Mouse (Mus musculus) cerebellum, postnatal 14 days (tissue): ENCODE data around the gene Fxyd7.
A peak's percentile ranks its signal among the peaks of the same experiment; 100 is the strongest.

Experiments
- DNase-seq, 2 experiments: peaks; one replicate each; pipeline ENCODE4 v3.0.0; 2021; ENCODE audit warnings: mixed read lengths in 2 of 2

Gene Fxyd7

DNA sequence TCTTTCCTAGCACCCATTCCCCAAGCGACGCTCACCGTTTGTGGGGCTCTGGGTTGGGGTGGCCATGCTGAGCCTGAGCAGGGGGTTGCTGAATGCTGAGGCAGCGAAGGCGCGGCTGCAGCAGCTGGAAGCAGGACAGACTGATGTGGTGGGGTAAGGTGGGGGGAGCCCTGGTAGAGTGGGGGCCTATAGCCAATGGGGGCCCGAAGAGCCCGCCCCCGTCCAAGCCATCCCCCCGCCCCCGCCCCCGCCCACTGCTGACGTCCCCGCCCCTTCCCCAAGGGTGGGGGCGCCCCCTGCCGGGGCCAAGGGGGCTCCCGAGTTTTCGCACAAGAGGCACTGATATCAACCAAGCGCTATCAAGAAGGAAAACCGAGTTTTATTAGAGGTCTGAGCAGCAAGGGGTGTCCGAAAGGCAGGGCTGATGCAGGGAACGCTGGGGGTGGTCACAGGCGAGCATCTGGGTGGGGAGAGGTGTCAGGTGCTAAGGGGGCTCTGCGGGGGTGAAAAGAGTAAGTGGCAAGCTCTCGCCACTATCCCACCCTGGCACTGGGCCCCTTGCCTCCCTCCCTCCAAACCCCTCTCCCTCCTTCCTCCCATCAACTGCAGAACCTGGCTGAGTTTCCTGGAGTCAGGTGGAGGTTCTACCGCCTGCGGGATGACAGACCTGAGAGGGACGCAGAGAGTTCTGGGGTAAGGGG is at the start of gene Fxyd7:
Fxyd7 (minus strand) TSS at position 147 of the 701 bp plus-strand sequence.
- DNase-seq: peak; percentile 77 to 80

DNA sequence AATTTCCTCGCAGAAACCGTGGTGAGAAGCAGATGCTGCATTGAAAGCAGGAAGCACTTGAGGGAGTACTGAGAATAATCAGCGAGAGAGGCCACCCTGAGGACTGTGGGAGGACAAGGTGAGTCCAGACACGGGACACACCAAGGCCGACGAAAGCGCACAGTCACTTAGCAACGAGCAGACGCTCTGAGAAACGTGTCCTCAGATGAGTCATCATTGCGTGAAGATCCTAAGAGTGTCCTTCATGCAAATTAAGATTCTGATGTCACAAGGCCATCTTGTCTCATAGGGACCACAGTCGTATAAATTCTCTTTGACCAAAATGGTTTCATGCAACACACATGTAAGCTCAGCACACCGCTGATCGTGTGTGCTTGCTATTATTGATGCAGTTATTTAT is 49.5 kb upstream of the Fxyd7 start:
- no peak for DNase-seq

DNA sequence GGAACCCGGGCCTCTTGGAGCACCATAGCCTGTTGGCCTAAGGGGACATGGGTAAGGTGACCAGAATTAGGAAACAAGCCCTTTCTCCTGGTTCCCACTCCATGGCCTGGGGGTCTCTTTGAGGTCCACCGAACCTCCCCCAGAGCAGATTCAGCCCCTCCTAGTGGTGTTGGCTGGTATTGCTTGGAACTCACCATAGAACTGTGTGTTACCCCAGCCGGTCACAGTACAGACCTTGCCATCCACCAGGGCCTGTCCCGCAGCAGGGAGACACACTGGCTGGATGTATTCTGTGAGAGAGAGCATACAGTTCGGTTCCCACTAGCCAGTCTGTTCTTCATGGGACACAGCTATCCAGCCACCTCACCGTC is 48.3 kb upstream of the Fxyd7 start:
- DNase-seq: peak in 1 of 2 experiments; percentile 51

DNA sequence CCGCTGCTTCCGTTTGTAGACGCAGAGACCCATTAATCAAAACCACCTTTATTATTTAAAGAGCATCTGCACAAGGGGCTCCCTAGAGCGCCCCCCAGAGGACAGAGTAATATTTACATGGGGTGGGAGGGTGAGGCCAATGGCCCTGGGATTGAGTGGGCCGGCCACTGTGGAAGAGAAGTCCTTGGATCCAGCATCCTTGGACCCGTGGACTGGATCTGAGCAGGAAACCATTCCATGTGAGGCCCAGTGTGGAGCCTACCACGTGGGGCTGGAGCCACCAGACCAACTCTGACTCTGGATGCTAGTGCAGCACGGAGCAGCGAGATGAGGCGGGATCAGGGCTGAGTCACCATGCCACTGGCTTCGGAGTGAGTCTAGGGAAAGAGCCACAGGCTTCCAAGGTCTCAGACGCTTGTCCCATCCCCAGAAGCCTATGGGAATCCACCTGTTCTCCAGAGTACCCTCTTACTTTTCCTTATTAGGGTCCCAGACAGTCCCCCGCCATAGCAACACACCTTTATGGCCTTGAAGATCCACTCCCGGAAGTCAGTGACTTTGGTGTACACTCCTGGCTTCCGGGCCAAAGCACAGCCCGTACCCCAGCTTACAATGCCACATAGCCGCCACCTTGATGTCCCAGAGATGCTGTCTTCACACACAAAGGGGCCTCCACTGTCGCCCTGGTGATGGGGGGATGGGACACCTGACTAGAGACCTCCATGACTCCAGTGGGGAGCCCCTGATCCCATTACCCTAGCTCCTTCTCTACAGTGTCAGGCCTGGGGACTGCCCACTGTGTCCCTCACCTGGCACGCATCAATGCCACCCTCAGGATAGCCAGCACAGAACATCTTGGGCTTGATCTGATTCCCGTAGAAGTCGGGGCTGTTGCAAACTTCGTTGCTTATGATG is 47.7 kb upstream of the Fxyd7 start:
- DNase-seq: peak in 1 of 2 experiments; percentile 56

DNA sequence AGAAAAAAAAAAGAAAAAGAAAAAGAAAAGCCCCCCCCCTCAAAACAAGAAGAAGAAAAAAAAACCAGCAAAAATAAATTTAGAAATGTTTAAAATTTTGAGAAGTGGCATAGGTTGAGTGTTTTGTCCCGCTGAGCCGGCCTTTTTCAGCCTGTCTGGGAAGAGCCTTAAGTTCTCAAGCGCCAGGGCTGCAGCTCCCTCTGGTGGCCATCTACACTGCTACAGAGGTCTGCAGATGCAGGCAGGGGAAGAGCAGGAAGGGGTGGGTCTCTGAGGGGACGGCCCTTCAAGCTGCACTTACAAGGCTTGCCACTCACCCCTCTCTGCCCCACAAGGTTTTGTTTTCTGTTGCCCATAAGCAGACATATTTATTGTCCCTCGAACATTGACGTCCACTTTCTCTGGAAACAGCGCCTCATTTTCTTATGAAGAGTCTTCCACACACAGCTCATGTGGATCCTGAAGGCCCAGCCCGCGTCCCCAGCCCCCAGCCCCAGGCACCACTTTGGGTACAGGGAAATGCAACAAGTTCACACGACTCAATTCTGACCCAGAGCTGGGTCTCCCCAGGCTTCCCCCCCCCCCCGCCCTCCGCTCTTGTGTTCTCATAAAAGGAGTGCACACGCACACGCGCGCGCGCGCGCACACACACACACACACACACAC is 46.4 kb upstream of the Fxyd7 start:
- DNase-seq: peak; percentile 95 to 97

DNA sequence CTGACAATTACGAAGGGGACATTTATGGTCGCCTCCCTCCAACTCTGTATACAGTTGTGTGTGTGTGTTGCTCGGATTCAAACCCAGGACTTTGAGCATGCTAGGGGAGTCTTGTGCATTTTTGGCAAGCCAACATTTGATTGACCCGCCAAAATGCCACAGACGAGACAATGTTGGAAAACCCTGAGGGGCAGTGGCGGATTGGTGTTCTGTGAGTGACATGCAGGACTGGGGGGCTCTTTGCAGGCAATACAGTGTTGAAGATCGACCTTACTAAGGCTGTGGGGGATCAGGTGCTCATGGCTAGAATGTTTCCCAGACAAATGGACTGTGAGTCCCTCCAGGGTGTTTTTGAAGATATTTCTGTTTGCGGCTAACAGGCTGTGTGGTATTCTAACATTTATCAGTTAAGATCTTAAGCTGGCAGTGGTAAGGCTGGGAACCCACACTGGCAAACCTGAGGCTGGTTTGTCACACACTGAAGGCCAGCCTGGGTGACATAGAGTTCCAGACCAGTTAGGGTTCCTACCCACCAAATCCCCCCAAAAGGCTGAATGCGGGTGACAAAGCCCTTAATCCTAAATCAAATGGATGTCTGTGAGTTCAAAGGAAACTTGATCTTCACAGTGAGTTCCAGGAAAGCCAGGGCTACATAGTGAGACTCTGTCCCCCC is 45.8 kb upstream of the Fxyd7 start:
- no peak for DNase-seq

DNA sequence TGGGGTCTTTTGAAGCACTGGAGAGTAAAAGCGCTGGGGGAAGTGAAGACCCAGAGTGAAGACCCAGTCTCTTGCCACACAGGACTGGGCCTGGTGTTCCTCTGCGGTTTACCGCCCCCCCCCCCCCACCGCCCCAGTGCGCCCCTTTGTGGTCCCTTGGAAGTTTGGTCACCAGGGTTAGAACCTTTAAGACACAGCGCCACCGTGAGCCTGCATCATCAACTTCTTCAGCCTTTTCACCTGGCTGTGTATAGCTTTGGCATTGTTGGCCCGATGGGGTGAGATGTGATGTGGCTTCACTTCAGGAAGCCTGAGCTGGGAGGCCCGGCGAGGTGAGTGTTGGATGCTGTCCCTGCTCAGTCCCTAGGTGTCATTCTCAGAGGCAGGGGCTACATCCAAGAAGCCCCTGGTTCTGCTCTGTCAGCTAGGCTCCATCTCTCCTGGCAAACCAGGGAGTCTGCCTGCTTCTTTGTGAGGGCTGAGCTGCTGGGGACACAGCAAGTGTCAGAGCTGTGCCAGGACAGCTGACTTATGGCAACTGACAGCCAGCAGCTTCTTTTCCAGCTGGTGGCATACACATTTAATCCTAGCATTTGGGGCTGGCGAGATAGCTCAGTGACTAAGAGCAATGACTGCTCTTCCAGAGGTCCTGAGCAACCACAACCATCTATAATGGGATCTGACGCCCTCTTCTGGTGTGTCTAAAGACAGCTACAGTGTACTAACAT is 43.7 kb upstream of the Fxyd7 start:
- peak; percentile 61 to 72 for DNase-seq

DNA sequence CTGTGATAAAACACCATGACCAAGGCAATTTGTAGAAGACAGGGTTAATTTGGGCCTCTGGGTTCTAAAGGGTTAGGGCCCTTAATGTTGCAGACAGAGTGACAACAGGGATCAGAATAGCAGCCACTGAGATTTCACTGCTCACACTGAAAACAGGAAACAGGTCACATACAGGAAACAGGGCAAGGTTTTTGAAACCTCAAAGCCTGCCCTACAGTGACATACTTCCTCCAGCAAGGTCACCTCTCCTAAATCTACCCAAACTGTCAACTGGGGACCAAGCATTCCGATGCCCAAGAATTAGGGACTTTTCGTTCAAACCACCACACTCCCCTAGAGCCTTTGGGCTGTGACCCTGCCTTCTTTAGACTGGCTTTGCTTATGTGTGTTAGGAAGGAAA is 38.5 kb upstream of the Fxyd7 start:
- DNase-seq: no peak

DNA sequence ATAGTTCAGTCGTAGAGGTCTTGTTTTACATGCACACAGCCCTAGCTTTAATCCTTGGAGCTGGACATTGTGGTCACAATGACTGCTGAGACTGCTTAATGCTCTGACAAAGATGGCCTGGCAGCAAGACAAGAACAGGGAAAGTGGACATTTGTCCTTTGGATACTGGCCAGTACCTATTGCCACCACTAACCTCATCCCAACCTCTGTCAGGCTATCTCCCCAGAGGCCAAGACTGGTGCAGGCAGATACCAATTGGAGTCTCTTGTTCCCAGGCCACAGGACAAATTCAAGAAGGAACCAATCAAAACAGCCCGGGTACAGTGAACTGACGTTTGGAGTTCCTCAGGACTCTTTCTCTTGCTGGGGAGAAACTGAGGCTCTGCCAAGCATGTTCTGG is 36.9 kb upstream of the Fxyd7 start:
- DNase-seq: no peak

DNA sequence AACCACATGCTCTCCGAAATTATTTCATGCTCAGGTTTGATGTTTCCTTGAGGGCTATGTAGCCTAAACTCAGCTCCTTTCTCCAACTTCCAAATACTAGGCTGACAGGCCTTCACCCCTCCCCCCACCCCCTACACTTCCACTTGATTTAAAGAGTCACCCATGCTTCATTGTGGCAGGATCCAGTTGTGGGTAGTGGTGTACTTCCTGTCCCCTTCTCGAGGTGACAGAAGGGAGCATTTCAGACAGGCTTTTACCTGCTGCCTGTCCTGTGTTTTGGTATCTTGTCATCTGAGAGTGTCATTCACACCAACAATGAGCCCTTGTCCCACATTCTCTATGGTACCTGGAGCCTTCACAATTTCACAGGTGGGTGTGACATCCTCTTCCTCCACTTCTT is 36.0 kb upstream of the Fxyd7 start:
- no peak for DNase-seq

DNA sequence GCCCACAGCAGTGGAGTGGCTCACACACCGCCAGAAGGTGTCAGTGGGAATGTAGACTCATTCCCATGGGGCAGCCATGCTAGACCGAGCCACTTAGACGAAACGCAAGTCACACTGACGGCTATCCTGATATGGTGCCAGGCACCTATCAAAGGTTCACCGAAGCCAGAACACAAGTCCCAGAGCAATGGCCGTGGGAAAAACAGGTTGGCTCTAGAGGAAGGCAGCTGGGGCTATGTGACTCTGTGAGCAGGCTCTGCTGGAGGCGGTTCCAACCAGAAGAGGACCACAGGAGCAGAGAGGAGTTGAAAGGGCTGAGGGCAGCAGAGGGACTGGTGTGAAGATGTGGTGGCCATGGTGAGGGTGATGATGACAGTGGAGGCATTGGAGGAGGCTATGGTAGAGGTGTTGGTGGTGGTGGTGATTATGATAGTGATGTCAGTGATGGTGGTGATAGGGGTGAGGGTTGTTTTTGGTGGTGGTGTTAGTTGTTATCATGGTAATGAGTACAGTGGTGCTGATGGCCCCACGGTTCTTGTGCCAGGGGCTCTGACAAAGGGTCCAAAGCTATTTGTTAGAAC is 35.0 kb upstream of the Fxyd7 start:
- DNase-seq: no peak

DNA sequence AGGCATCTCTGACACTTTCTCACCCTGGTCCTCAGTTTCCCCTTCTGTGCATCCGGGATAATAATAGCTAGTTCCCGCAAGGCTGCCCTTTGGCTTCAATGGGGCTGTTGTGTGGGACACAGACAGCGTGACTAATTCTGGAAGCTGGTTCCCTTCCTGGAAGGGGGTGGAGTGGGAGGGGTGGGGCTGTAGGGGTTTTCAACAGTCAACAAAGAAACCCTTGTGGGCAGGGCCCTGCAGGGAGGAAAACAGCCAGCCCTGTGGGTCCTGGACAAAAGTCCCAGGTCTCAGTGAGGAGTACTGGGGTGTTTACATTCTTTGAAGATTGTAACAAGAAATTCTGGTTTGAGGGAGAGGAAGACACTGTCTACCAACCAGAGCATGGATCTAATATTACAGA is 33.9 kb upstream of the Fxyd7 start:
- DNase-seq: no peak

DNA sequence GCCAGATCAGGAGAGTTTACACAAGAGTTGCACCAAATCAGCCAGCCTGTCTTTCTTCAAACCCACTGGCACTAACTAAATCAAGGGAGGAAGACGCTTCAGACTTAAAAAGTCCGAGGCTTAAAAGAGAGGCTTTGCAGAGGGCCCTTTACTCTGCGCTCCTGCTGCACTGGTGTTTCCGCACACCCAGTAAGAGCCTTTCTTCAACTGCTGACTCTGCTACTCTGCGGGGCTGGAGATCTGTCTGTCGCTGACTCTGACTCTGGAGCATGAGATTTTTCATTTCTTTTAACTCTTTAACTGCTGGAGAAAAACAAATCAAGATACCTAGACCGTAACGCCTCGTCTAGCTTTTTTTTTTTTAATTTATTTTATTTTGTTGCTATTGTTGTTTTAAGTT is 32.9 kb upstream of the Fxyd7 start:
- DNase-seq: no peak

DNA sequence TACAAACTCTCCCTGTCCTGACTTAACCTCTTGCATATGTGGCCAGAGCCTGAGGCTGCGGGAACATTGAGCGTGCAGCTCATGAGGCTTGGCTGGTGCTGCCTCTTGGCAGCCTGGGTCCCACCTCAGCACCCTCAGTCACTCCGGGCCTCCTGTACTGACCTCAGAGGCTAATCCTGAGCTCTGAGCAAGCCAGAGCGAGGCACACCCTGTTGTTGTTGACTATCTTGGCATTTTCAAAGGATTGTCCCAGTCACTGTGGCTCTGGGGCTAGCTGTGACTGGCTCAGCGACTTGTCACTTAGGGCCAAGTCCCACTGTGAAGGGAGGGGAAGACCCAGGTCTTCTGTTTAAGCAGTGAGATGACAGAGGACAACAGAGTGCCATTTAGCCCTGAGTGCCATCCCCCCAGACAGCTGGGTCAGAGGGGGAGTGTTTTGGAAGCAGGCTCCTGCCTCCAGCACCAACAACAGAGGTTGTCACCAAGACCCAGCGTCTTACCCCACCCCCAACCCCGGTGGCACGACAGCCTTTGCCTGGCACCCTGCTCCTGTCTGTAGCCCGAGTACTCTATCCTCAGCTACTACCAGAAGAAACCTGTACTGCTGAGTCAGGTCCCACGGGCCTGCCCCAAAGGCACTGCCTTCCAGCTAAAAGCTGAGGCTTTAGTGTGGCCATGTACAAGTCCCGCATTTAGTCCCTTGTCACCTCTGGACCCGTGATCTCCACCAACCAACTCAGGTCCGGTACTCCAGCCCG is 31.7 kb upstream of the Fxyd7 start:
- DNase-seq: peak; percentile 79 to 81

DNA sequence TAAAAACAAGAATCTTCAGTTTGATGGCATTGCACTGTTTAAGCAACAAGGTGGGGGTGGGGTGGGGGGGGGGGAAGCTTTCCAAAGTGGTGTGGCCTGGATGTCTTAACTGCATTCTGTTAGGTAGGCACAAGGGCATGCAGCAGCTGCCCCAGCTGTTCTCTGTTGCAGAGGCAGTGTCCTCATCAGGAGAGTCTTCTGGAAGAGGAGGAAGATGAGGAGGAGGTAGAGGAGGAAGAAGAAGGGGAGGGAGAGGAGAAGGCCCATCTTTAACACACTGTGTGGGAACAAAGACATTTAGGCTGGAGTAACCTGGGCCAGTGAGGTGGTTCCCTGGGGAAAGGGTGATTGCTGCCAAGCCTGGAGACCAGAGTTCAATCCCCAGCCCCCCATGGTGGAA is 30.8 kb upstream of the Fxyd7 start:
- no peak for DNase-seq

DNA sequence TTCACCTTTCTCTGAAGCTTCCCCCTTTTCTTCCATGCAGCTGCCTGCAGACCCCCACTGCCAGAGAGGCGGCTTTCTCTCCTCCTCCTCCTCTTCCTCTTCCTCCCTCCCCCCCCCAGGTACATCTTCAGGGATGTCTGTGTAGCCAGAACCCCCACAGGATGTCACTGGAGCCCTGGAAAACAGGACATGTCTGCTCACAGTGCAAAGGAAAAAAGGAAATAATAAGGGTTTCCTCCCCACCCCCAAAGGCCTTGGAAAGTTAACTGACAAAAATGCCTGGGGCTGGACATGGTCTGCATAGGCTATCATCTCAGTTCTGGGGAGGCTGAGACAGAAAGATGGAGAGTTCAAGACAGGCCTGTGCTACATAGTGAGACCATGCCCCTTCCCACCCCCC is 29.8 kb upstream of the Fxyd7 start:
- peak in 1 of 2 experiments; percentile 64 for DNase-seq

DNA sequence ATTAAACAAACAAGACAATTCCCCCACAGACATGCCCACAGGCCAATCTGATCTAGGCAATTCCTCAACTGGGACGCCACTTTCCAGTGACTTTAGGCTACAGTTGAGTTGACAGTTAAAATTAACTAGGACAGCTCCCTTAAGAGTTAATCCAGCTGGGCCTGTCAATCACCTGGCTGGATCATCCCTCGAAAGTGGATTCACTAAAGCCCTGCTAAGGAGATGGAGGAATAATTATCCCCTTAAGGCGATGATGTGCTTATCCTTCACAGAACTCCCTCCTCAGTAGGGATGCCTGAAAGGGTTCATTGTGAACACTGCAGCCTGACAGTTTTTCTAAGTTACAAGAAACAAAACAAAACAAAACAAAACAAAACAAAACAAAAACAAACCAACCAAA is 29.3 kb upstream of the Fxyd7 start:
- DNase-seq: no peak

DNA sequence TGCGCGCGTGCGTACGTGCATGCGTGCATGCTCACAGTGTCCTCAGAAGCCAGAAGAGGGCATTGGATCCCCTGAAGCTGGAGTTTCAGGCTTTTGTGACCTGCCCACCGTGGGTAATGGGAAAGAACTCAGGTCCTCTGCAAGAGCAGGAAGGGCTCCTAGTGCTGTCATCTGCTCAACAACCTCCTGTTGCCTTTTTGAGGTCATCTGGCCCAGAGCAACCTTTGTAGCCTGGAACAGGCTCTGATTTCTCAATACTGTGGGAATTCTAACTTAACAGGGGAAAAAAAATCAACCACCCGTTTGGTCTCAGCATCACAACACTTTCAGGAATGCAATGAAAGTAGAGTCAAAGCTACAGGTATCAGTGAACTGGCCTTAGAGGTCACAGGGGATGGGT is 28.4 kb upstream of the Fxyd7 start:
- DNase-seq: no peak

DNA sequence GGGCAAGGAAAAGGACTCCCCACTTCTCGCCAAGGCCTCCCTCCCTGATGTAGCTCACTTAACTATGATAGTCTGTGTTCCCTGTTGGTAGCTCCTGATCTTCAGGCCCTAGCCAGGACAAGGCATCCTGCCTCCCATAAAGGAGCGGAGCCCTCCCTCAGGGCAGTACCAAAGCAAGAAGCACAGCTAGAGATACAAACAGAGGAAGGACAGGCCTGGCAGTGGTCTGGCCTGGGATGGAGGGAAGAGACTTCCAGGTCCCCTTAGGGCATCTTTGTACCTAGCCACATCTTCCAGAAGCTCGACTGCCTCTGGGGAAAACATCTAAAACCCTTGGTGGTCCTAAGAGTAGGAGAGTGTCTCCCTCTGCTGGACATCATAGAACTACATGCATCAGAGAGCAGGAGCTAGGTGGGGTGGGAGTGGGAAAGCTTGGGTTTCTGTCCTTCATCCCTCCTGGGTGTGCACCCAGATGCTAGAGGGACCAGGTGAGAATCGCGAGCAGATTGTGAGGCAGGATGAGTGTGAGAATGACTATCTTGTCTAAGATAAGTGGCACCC is 26.7 kb upstream of the Fxyd7 start:
- DNase-seq: peak; percentile 74

DNA sequence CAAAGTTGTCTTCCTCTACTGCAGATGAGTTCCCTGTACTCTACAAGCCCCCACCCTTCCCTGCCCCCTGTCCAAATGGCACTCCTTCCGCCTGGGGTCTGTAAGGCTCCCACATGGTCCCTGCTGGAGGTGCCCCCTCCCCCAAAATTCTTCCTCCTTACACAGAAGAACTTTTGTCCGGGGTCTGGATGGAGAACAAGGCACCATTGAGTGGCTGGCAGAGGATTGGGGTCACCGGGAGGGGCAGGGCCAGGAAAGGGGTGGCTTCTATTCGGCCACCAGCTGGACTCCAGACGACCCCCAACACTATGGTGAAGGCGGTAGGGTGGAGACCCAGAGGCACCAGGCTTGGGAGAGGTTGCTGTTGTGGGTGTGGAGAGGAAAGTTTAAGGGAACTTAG is 26.2 kb upstream of the Fxyd7 start:
- no peak for DNase-seq

DNA sequence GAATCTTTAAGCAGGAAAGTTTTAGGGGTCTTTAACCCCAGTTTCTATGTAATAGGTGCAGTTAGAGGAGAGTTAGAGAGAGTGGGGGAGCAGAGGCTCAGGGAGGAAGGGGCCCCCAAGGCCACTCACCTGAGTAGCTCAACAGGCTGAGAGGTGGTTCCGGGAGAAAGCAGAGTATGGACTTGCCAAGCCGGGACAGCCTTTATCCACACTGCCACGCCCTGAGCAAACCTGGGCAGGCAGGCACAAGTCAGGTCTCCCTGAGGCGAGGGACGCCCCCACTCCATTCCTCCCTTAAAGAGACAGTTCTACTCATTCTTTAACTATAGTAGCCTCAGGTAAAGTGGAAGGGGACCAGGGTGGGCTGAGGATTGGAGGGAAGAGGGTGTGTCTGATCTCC is 25.2 kb upstream of the Fxyd7 start, which contains the start of gene Fxyd3:
Fxyd3 (minus strand) TSS at position 213 of the 400 bp plus-strand sequence.
- no peak for DNase-seq
